Mouse (Mus musculus): Measurements from ENCODE around the gene Caml. TPM values are rescaled to one million over a fixed set of nuclear protein-coding genes. Genes with fewer than 3 reads are reported as not detected.

The Caml gene
- polyA plus RNA-seq (2015; fragmentation: Nextera tagmentation; extraction: Ambion mirVana) = 25.8 and 31.1 TPM in 2 replicates

GRCm38 (mm10) chr13:55622649-55623541 lies at the start of gene Caml:
Caml (plus strand) TSS chr13:55623005.

GRCm38 (mm10) chr13:55573432-55573831 lies 49.4 kb upstream of the Caml start, which contains the start of gene Tmed9:
Tmed9 (plus strand) TSS chr13:55573732.

GRCm38 (mm10) chr13:55599566-55600540 lies 23.0 kb upstream of the Caml start, which contains the start of gene B4galt7:
B4galt7 (plus strand) TSS chr13:55599896.

GRCm38 (mm10) chr13:55634639-55635127 lies 11.9 kb downstream of the Caml start, which contains the start of gene Ddx46:
Ddx46 (plus strand) TSS chr13:55635027.

Other genes starting within 250 kb of the Caml start
- gene Slc34a1, start 224.8 kb upstream of the Caml start, polyA plus RNA-seq (2015; fragmentation: Nextera tagmentation; extraction: Ambion mirVana) = not detected in 2 replicates
- gene Pfn3, start 207.8 kb upstream of the Caml start, polyA plus RNA-seq (2015; fragmentation: Nextera tagmentation; extraction: Ambion mirVana) = not detected in 2 replicates
- gene F12, start 196.2 kb upstream of the Caml start, polyA plus RNA-seq (2015; fragmentation: Nextera tagmentation; extraction: Ambion mirVana) = 0.15 and 0.16 TPM in 2 replicates
- 32.7 and 40.8 TPM in 2 replicates for gene Grk6, start 177.9 kb upstream of the Caml start, polyA plus RNA-seq (2015; fragmentation: Nextera tagmentation; extraction: Ambion mirVana)
- 0.14 and 0.28 TPM in 2 replicates for gene Prr7, start 158.7 kb upstream of the Caml start, polyA plus RNA-seq (2015; fragmentation: Nextera tagmentation; extraction: Ambion mirVana)
- gene Dbn1, start 134.9 kb upstream of the Caml start, polyA plus RNA-seq (2015; fragmentation: Nextera tagmentation; extraction: Ambion mirVana) = 16.3 and 20.8 TPM in 2 replicates
- gene Pdlim7, start 109.3 kb upstream of the Caml start, polyA plus RNA-seq (2015; fragmentation: Nextera tagmentation; extraction: Ambion mirVana) = 37.8 and 45.4 TPM in 2 replicates
- gene Dok3, start 93.7 kb upstream of the Caml start, polyA plus RNA-seq (2015; fragmentation: Nextera tagmentation; extraction: Ambion mirVana) = 36.9 and 49.7 TPM in 2 replicates
- 29.2 and 35.3 TPM in 2 replicates for gene Ddx41, start 86.3 kb upstream of the Caml start, polyA plus RNA-seq (2015; fragmentation: Nextera tagmentation; extraction: Ambion mirVana)
- gene Fam193b, start 51.9 kb upstream of the Caml start, polyA plus RNA-seq (2015; fragmentation: Nextera tagmentation; extraction: Ambion mirVana) = 15.4 and 18.8 TPM in 2 replicates
- 68.1 and 69.0 TPM in 2 replicates for gene Tmed9, start 49.3 kb upstream of the Caml start, polyA plus RNA-seq (2015; fragmentation: Nextera tagmentation; extraction: Ambion mirVana)
- gene B4galt7, start 23.1 kb upstream of the Caml start, polyA plus RNA-seq (2015; fragmentation: Nextera tagmentation; extraction: Ambion mirVana) = 7.9 and 9.8 TPM in 2 replicates
- gene Ddx46, start 12.0 kb downstream of the Caml start, polyA plus RNA-seq (2015; fragmentation: Nextera tagmentation; extraction: Ambion mirVana) = 25.3 and 27.0 TPM in 2 replicates
- gene B230219D22Rik, start 70.1 kb downstream of the Caml start, polyA plus RNA-seq (2015; fragmentation: Nextera tagmentation; extraction: Ambion mirVana) = 17.7 and 20.2 TPM in 2 replicates
- 31.5 and 33.1 TPM in 2 replicates for gene Txndc15, start 91.6 kb downstream of the Caml start, polyA plus RNA-seq (2015; fragmentation: Nextera tagmentation; extraction: Ambion mirVana)
- gene Pcbd2, start 104.4 kb downstream of the Caml start, polyA plus RNA-seq (2015; fragmentation: Nextera tagmentation; extraction: Ambion mirVana) = 52.6 and 57.8 TPM in 2 replicates
- 0.10 and 0.30 TPM in 2 replicates for gene Catsper3, start 161.6 kb downstream of the Caml start, polyA plus RNA-seq (2015; fragmentation: Nextera tagmentation; extraction: Ambion mirVana)
- 0.18 and 0.38 TPM in 2 replicates for gene Pitx1, start 213.2 kb downstream of the Caml start, polyA plus RNA-seq (2015; fragmentation: Nextera tagmentation; extraction: Ambion mirVana)

Measured in spleen, postnatal 0 days (tissue).